Mouse (Mus musculus) lung, adult 2 months (tissue): Measurements from ENCODE around the gene Lrrc25.

Experiments used
- CTCF ChIP-seq: fragments of 200-500 bp; IDR thresholded peaks from 2 replicates; pipeline ENCODE4 v1.5.1; 2011; ENCODE audit warnings: mild to moderate bottlenecking, low read length, control low read depth; ENCODE audit not compliant: insufficient read depth
- POLR2A ChIP-seq: fragments of 200-500 bp; IDR thresholded peaks from 2 replicates; pipeline ENCODE4 v1.6.1; 2011; ENCODE audit warnings: low read depth, mild to moderate bottlenecking, control low read depth, low read length, borderline replicate concordance; ENCODE audit errors: extremely low read depth

DNA sequence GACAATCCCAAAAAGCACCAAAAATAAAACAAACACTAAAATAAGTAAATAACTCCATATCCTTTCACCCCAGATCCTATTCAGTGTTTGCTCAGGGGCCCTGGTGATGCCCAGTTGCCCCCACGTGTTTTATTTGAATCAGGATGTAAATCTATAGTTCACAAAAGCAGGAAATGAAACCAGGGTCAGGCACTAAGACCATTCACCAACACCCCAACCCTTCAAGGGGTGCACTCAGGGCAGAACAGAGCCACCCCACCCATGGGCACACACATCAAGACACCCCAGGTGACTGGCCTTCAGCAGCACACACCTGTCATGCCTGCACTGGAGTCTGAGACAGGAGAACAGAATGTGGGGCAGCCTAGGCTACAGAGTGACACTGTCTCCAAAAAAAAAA is 38.2 kb downstream of the Lrrc25 start:
- no peak for TF ChIP-seq POLR2A
- no peak for TF ChIP-seq CTCF
